Mouse (Mus musculus) spleen, adult 2 months (tissue): ENCODE measurements around the gene Tspo2. TPM values are rescaled to one million over a fixed set of nuclear protein-coding genes. Genes with fewer than 3 reads are reported as not detected.

Source experiments
- DNase-seq, 2 experiments: peaks; one replicate each; pipeline versions ENCODE4 v3.0.0 to v3.0.0-alpha.2; 2012 to 2021; ENCODE audit warnings: low spot score in 2 of 2, low read depth in 1 of 2
- H3K27ac ChIP-seq: fragments of 200-500 bp; 2 replicates; pipeline ENCODE4 v1.5.1; 2012; ENCODE audit warnings: low read length, inconsistent platforms; ENCODE audit not compliant: insufficient read depth
- H3K27me3 ChIP-seq: fragments of 200-500 bp; 2 replicates; pipeline ENCODE4 v1.6.1; 2012; ENCODE audit warnings: mild to moderate bottlenecking, moderate library complexity, low read length, inconsistent platforms; ENCODE audit not compliant: control insufficient read depth, insufficient read depth
- H3K36me3 ChIP-seq: fragments of 200-500 bp; 2 replicates; pipeline ENCODE4 v1.6.1; 2012; ENCODE audit warnings: mild to moderate bottlenecking, low read length, inconsistent platforms; ENCODE audit not compliant: control insufficient read depth, insufficient read depth
- H3K4me1 ChIP-seq: fragments of 200-500 bp; 2 replicates; pipeline ENCODE4 v1.6.1; 2011; ENCODE audit warnings: inconsistent platforms; ENCODE audit not compliant: control insufficient read depth, insufficient read depth, insufficient read length
- H3K4me3 ChIP-seq: fragments of 200-500 bp; 2 replicates; pipeline ENCODE4 v1.5.1; 2011; ENCODE audit warnings: mild to moderate bottlenecking, inconsistent platforms; ENCODE audit not compliant: insufficient read depth, insufficient read length; ENCODE audit errors: extremely low read depth
- CTCF ChIP-seq: fragments of 200-500 bp; IDR thresholded peaks from 2 replicates; pipeline ENCODE4 v1.5.1; 2011; ENCODE audit warnings: mild to moderate bottlenecking, inconsistent platforms; ENCODE audit not compliant: insufficient read depth, insufficient read length, insufficient replicate concordance; ENCODE audit errors: extremely low read depth
- POLR2A ChIP-seq: fragments of 200-500 bp; IDR thresholded peaks from 2 replicates; pipeline ENCODE4 v1.6.1; 2011; ENCODE audit warnings: low read depth, low read length, inconsistent platforms
- WGBS: fragments of 180-500 bp; shearing (Covaris S2); methylation state at CpG from one replicate; pipeline ENCODE4 v1.1.7; 2018; 5-methylcytosine and 5-hydroxymethylcytosine counted together
- polyA plus RNA-seq: library from polyadenylated mRNA; depleted of rRNA; stranded (reverse); fragments of >200 nt; gene quantifications from 2 replicates; pipeline ENCODE4 v1.2.3, GENCODE M21; 2012

Tspo2 gene
- polyA plus RNA-seq, 1 experiment = 121 TPM

DNA sequence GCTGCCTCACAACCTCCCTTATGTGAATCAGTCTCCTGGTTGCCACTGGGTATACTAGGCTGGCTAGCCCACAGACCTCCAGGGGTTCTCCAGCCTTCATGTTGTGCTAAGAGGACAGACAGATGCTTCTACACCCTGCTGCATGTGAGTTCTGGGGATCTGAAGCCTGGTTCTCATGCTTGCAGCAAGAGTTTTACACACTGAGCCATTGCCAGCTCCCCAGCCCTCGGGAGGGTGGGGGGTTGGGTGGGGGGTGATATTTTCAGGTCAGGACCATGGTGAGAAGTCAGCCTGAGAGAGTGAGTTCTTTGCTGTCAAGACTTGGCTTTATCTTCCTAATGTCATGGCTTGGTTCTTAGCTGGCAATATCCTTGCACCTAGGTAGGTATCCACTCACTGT, 32.5 kb downstream of the Tspo2 start:
- Histone ChIP-seq H3K27ac (peak overlapping the region; percentile 34), H3K36me3 (peaks cover 20% of the 10 kb centered on the region), H3K4me3 (no peak overlapping the region), H3K27me3 (no peaks in the 10 kb centered on the region), H3K4me1 (peaks cover 10% of the 10 kb centered on the region; the same call in 1 of the 2 replicates)
- TF ChIP-seq POLR2A (no peak), CTCF (no peak)
- DNase-seq = no peak
- WGBS = 71% methylated on average over 1 of the region's 1 CpGs

GRCm38 (mm10) chr17:48418174-48418573, 33.1 kb downstream of the Tspo2 start:
- TF ChIP-seq CTCF (no peak), POLR2A (no peak)
- peak overlapping the region; percentile 34 for H3K27ac ChIP-seq

GRCm38 (mm10) chr17:48417521-48417920, 33.8 kb downstream of the Tspo2 start:
- DNase-seq = no peak
- Histone ChIP-seq H3K4me3 (no peak overlapping the region), H3K27ac (0 out of 2 replicates have a peak overlapping the region, but pooled peaks have one; percentile 34), H3K27me3 (no peaks in the 10 kb centered on the region), H3K4me1 (peaks cover 10% of the 10 kb centered on the region; the same call in 1 of the 2 replicates), H3K36me3 (peaks cover 25% of the 10 kb centered on the region)
- 79% methylated on average over 6 of the region's 6 CpGs for WGBS
- TF ChIP-seq CTCF (no peak), POLR2A (no peak)

More at GRCm38 (mm10) chr17:48418174-48418573, 33.1 kb downstream of the Tspo2 start:
- DNase-seq = no peak
- H3K4me1 ChIP-seq = peaks cover 10% of the 10 kb centered on the region; the same call in 1 of the 2 replicates
- no peak overlapping the region for H3K4me3 ChIP-seq
- H3K27me3 ChIP-seq = no peaks in the 10 kb centered on the region
- peaks cover 22% of the 10 kb centered on the region for H3K36me3 ChIP-seq
- WGBS = 22% methylated on average over 7 of the region's 7 CpGs

GRCm38 (mm10) chr17:48416425-48417195, 34.7 kb downstream of the Tspo2 start:
- Histone ChIP-seq H3K27me3 (no peaks in the 10 kb centered on the region), H3K27ac (no peak overlapping the region), H3K36me3 (peaks cover 26% of the 10 kb centered on the region), H3K4me1 (peaks cover 10% of the 10 kb centered on the region; the same call in 1 of the 2 replicates), H3K4me3 (no peak overlapping the region)
- DNase-seq = peak; percentile 35 to 73
- TF ChIP-seq CTCF (peak; percentile 12; the same call in 1 of the 2 replicates), POLR2A (no peak)
- 91% methylated on average over 14 of the region's 14 CpGs for WGBS

DNA sequence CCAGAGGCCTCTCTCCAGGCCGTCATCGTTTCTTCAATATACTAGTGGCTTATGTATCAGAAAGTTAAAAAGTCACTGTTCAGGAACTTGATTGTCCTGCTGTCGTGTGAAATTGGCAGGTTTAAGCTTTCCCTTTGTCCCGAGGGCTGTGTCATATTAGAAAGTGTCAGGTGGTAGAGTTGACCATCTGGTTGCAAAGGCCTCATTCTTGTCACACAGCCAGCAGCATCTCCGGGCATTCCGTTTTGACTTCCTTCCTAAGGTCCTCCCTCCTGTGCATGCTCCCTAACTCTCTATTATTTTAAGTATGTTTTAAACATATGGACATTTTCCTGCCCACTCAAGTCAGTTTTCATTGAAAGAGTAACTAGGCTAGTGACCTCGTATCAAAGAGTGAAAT, 35.3 kb downstream of the Tspo2 start:
- Histone ChIP-seq H3K27ac (no peak overlapping the region), H3K4me1 (peaks cover 10% of the 10 kb centered on the region; the same call in 1 of the 2 replicates), H3K27me3 (no peaks in the 10 kb centered on the region), H3K36me3 (peaks cover 26% of the 10 kb centered on the region), H3K4me3 (no peak overlapping the region)
- WGBS = 89% methylated on average over 7 of the region's 7 CpGs
- no peak for TF ChIP-seq CTCF
- TF ChIP-seq POLR2A = no peak
- DNase-seq = no peak

DNA sequence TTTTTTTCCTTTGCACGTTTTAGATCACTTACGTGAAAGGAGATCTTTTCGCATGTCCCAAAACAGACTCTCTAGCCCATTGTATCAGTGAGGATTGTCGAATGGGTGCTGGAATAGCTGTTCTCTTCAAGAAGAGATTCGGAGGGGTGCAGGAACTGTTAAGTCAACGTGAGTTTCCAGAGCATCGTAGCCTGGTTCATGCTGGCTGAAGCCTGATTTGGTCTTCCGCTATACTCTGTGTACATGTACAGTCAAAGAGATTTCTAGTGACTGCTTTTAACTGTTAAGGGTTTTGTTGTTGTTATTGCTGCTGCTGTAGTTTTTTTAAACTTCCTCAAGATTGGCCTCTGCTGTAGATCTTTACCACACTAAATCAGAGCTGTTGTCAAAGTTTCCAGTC, 40.1 kb downstream of the Tspo2 start:
- WGBS = 46% methylated on average over 8 of the region's 8 CpGs
- Histone ChIP-seq H3K4me1 (peaks cover 6% of the 10 kb centered on the region; the same call in 1 of the 2 replicates), H3K27ac (peak overlapping the region; percentile 29; the same call in 1 of the 2 replicates), H3K4me3 (no peak overlapping the region; the same call in 1 of the 2 replicates), H3K27me3 (no peaks in the 10 kb centered on the region), H3K36me3 (peaks cover 17% of the 10 kb centered on the region)
- TF ChIP-seq POLR2A (no peak), CTCF (no peak)
- DNase-seq = no peak

GRCm38 (mm10) chr17:48410299-48410785, 41.0 kb downstream of the Tspo2 start:
- no peaks in the 10 kb centered on the region for H3K27me3 ChIP-seq
- peaks cover 6% of the 10 kb centered on the region; the same call in 1 of the 2 replicates for H3K4me1 ChIP-seq
- no peak for DNase-seq
- WGBS = under 1% methylated on average over 13 of the region's 13 CpGs
- TF ChIP-seq CTCF (no peak), POLR2A (no peak)
- H3K27ac ChIP-seq = peak overlapping the region; percentile 97
- H3K36me3 ChIP-seq = peaks cover 12% of the 10 kb centered on the region
- peak overlapping the region; percentile 88 for H3K4me3 ChIP-seq
